Mouse (Mus musculus) thymus, postnatal 14 days (tissue): ENCODE data around the gene Depdc1b.

Experiments
- DNase-seq: peaks from one replicate; pipeline ENCODE4 v3.0.0; 2021

Depdc1b gene

DNA sequence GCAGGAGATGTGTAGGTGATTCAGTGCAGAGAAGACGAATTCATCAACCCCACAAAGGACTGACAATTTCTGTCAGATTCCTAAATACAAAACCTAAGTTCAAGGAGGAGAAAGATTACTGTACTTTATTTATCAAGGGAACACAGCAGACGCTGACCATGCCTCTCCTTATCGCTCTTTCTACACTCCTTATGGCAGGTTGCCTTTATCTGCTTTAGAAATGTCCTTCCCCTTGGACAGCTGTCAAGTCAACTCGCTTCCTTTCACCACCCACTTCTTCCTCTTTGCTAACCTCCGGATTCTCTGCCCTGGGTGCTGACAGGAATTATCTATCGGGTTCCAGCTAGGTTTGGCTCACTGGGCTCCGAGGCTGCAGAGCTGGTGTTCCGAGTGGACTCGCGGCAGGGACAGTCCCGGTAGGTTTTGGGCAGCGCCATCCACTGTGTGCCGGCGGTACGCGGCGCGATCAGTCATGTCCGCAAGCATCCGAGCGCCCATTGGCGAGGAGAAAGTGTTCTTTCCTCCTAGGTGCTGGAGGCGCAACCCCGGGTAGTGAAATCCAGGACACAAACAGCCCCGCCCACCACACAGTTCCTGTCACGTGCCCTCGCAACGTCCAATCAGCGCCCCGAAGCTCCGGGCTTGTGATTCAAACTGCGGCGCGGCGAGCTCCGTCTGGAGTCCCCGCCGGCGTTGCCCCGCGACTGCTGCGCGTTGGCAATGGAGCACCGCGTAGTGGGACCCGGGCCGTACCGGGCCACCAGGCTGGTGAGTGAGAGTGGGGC is at the start of gene Depdc1b:
Gene Depdc1b (plus strand): TSS at position 631 of the 785 bp plus-strand sequence.
- peak; percentile 97 for DNase-seq

DNA sequence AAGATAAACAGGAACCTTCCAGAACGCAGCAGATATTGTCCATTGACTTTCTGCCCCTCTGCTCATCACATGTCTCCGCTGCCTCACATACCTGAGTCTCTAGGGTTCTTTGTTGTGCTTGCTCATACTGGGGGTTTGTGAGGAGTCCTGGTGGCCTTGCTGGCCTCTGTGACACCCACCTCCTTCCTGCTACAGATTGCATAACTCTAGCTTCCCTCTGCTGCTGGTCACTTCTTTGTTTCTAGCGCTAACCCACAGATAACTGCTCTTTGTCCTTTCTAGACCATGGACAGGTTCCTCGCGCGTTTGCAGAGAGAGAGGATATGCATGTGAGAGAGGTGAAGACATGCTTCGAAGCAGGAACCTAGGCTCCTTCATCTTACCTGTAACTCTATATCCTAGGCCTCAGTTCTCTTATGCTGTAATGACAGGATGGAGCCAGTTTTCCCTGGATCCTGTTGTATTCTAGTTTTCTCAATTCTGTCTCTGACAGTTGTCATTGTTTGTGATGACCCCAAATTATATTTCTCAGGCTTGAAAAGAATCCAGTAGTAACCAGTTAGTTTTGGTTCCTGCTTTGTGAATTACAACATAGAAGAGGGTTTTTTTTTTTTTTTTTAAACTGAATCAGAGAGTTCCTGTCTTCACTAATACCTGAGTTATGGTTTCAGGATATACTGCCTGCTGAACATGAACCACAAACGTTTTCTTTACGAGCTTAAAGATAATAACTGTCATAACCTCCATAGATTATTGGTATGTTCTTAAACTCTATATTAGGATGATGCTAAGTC is 48.1 kb upstream of the Depdc1b start:
- DNase-seq, result no peak

DNA sequence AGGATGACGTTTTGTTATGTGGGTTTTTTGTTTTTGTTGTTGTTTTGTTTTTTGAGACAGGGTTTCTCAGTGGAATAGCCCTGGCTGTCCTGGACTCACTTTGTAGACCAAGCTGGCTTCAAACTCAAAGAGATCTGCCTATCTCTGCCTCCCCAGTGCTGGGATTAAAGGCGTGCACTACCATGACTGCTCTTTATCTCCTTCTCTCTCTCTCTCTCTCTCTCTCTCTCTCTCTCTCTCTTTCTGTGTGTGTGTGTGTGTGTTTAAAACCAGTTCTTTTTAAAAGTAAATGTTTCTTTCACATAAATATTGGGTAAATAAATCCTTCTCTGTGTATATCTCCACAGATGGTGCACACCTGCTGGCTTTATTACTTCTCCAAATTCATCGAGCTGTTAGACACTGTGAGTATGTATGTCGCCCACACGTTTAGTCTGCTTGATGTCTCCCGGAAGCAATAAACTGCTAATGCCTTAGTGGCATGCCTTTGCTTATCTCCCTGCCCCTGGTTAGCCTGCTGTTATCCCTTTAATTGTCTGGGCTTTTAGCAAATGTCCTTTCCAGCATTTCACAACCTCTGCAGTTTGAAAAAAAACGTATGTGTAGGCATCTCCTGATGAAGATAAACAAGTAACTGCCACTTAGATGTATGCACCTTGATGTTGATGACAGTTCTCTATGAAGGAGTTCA is 44.5 kb upstream of the Depdc1b start:
- no peak for DNase-seq

DNA sequence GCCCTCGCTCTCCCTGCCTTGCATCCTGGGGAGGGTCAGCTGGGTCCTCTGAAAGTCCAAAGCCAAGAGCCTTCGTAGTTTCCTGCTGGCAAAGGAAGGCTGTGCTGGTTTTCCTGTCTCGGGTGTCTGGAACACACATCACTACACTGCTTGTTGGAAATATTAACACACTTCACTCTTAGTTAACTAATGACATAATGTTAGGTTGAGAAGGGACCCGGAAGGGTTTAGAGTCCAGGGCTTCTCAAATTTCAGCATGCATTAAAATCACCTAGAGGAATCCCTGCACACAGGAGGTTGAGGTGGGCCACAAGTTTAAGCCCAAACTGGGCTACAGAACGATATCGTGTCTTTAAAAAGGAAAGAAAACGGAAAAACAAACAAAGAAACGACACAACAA is 43.8 kb upstream of the Depdc1b start:
- DNase-seq, result no peak

DNA sequence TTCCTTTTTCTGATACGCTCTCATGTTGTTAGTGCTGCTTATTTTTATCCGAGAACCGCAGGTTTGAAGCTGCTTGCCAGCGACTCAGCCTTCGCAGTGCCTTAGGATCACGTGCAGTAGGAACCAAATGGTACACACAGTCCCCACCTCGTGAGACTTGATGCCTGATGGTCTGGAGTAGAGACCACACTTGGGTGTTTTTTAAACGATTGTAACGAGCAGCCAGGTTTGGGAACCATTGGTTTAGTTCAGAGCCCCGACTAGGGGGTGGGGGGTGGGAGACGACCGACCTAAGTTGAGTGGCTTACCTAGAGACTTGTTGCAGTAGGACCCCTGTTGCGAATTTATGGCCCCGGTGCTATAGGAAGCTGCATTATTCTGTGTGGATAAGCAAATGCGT is 43.1 kb upstream of the Depdc1b start:
- DNase-seq, result no peak

DNA sequence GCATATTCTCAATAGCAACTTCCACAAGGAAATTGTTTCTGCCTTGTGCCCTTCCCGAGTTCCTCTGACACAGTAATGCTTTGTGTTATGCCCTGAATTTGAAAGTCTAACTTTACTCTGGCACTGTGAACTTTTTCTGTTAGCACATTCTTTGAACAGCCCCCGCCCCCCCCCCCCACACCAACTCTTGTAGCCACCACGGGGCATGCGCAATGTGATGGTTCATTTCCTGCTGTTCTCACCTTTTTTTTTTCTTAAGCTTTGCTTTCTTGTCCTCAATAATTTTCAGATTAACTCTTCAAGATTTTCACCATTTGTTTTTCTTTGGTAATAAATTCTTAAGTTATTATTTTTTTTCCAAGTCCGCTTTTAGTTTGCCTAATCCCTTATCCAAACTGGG is 42.7 kb upstream of the Depdc1b start:
- DNase-seq, result no peak

DNA sequence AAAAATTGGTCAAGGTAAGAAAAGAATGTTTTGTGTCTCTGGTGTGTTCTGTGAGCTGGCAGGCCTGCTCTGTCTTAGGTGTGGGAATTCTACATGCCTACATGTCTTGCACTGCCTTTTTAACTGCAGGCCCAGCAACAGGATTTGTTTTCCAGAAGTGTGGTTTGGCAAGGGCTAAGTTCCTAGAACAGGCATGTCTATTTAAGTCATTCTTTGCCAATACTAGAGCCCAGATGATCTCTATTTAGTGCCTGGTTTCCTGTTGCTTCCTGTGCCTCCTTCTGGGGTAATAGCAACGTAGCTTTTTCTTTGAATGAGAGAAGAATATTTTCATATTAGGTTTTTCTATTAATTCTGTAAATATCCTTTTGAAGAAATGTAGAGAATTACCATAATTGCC is 39.6 kb upstream of the Depdc1b start:
- no peak for DNase-seq

DNA sequence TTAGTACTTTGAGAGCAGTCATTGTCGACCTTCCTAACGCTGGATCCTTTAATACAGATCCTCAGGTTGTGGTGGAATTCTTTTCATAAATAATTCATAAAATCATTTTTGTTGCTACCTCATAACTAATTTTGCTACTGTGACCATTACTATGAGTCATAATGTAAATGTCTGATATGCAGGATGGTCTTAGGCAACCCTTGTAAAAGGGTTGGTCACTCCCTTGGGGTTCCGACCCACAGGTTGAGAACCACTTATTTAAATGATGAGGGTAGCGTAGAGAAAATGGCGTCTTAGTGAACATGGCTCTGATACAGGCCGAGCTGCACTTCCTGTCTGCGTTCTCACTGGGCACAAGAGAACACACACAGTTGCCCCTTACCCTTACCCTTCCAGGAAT is 38.8 kb upstream of the Depdc1b start:
- DNase-seq, result no peak

DNA sequence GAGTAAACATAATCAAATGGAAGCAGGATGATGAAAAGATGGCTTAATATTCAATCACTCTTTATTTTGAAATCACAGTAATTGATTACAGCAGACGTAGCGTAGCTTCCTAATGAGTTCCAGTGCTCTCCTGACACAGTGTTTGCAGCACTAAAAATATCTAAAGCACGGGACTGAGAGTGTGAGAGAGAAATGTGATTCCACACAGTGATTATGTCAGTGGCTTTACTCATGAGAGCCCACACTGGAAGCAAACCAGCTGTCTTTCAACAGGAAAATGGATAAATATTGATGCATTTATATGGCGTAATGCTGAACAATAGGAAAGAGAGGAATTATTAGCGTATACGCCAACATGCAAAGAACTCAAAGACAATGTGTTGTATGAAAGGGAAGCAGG is 37.5 kb upstream of the Depdc1b start:
- DNase-seq, result no peak

DNA sequence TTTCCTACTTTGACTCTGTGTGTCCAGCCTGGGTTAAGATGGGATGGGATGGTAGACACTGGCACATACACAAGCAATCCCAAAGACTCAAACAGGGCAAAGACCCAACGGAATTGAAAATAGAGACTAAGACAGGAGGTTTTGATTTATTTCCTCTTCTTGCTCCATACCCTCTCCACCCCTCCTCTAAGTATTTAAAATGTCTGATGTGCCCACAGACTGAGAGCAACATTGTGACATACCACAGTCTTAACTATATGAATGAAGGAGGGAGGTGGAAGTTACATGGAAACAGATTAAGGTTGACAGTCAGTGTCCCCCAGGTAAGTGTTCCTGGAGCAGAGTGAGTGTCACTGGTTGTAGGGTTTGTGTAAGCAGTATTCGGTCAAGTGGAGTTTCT is 31.8 kb upstream of the Depdc1b start:
- DNase-seq, result no peak

DNA sequence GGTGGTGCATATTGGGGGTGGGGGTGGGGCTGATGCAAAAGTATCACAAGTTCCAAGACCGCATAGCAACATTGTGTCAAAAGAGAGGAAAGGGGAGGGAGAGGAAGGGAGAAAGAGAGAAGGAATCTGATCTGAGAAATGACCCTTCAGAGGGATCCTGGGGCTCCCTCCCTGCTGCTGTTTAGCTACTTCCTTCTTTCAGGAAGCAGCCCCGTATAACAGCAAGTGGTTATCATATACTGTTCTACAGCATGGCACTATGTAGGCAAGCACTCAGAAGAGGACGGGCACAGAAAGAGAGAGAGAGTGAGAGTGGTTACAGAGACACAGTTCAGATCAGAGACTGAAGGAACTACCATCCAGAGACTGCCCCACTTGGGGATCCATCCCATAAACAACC is 28.2 kb upstream of the Depdc1b start:
- no peak for DNase-seq

DNA sequence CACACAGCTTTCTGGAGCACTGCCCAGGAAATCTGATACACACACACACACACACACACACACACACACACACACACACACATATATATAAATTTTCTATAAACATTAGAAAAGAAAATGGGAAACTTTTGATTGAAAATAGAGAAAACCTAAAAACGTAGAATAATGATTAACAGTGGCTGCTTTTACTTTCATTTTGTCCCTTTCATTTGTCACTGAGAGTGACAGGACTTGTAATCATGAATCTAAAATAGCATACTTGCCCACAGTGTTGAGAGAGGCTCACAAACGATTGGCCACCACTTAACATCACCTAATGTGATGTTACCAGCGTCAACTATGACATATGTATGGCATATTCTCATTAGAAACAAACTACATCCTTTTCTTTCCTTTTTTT is 26.7 kb upstream of the Depdc1b start:
- no peak for DNase-seq

DNA sequence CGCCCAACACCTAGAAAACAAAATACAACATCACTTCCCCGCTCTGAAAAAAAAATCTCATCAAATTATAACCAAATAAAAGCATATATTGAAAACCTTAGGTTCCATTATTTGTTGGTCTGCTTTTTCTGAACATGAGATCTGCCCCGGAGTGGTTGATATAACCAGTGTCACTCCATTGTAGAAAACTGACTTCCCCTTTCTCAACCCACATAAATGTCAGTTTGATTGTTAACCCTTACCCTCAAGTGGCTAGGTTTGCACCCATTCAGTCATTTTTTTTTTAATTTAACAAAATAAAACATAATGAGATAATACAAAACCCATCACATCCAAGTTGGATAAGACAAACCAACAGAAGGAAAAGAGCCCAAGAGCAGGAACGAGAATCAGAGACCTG is 25.8 kb upstream of the Depdc1b start:
- no peak for DNase-seq

DNA sequence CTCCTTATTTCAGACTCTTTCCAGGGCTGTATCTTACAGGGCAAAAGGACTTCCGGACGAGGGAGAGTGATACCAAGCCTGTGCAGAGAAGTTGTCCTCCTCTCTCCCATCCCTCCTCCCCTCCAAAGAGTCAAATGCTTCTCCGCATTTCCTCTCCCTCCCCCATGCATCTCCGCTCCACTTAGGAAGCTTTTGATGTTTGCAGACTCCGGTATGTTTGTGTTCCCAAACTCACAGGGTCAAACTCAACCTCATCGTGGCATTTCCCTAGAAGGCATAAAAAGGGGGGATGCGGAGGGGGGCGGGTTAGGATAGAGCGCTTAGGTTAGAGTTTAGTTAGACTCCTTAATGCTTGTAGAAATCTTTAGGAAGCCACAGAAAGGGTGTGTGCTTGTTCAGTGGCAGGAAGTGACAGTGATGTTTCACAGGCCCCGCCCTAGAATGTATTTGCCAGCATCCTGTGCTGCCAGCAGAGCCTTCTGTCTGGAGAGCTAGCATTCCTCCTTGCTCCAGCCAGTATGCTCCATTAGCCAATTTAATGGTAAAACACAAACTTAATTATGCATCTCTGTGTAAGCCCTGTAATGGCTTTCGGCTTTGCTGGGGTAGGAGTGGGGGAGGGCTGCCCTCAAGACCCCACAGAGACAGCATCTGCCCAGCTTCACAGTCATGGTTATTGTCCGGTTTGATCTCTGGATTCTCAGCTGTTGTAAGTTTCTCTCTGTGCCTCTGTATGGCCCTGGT is 18.6 kb upstream of the Depdc1b start:
- DNase-seq, result peak; percentile 72

DNA sequence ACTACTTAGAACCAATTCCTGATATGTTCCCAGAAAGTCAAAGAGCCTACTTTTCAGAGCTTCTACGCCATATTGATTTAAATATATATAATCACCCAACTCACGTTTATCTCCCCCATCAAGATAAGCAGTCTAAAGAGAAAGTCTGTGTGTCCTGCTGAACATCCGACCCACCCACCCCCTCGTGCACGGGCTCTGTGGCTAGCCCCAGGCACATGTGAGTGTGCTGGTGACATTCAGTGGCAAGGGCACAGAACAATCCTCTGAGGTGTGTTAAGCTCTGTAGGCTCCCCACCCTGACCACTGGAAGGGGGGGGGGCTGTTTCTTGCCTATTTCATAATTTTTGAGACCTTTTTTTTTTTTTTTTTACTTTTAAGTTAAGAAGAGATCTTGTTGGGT is 17.9 kb upstream of the Depdc1b start:
- DNase-seq, result peak; percentile 18

DNA sequence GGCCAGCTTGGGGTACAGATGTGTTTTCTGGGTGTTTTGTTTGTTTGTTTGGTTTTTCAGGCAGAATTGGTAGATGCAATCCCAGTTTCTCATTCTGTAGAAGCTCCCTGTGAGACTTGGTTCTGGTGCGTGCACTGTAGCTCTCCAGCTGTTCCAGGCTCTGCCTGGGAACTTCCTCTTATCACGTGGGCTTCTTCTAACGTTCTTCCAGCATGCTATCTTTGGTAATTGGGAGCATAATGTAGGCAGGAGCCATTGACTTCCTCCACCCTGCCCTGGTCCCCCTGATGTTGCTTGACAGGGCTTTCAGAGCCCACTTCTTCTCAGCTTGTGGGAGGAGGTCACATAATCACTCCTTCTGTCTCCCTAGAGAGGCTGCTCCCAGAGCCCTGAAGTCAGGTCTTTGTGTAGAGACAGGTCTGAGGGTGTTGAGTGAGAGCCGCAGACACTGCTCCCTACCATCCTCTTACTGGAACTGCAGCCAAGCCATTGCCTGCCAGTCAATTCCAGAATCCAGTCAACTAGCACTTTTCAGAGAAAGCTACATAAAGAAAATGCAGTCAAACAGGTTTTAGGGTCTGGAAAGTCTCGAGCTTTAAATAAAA is 15.7 kb upstream of the Depdc1b start:
- DNase-seq, result no peak

DNA sequence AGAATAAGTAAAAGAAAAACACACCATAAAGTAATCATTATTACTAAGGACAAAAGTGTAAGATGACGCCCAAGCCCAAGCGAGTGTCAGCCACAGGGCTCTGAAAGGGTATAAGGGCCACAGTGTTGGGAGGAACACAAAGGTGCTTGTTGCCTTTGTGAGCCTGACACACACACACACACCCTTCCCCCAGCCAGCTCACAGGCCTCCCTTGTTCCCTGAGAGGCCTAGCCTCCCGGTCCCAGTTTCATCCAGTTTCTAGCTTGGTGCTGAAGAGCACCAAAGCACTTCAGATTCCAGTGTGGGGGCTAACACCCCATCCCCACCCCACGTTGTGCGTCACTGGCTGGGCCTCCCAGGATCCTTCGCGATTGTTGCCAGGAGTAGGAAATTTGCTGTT is 14.7 kb upstream of the Depdc1b start:
- DNase-seq, result no peak

DNA sequence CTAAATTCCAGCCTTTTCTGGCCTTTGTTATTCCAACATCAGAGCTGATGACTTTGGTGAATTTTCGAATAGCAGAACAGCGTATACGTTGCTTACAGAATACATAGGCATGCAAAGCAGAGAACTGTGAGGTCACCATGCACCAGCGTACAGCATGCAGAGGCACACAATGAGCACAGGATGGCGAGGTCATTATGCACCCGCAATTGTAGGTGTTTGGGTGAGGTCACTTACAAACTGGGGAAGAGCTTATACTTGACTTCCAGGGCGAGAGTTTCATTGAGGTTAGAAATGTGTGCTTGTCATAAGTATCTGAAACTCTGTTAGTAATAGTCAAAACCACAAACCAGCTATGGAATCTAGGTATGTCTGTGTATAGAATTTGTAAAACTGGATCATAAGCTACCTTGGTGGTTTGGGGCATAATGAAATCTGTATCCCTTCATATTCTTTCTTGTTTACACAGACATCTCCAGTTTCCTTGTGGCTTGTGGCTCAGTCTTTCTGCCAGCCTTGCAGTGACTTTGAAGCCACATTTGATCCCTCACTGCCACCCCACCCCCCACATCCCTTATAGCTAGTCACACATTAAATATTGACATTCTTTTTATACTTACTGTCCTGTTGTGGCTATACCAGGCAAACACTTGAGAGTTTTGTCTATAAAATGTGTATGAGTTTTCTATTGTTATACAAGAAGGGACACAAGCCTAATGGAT is 13.0 kb upstream of the Depdc1b start:
- DNase-seq, result peak; percentile 21

DNA sequence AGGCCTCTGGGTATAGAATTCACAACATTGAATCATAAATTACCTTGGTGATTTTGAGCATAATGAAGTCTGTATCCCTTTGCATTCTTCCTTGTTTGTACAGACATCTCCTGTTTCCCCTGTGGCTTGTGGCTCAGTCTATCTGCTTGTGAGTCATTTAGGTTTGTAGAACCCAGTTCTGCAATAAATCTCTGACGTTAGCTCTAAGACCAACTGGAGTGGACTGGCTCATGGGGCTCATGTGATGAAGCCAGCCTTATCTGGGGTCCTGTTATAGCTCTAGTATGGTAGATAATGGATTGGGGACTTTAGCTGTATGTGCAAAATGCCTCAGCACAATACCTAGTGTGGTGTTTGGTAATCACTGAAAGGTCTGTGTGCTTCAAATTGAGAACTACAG is 12.3 kb upstream of the Depdc1b start:
- DNase-seq, result no peak

DNA sequence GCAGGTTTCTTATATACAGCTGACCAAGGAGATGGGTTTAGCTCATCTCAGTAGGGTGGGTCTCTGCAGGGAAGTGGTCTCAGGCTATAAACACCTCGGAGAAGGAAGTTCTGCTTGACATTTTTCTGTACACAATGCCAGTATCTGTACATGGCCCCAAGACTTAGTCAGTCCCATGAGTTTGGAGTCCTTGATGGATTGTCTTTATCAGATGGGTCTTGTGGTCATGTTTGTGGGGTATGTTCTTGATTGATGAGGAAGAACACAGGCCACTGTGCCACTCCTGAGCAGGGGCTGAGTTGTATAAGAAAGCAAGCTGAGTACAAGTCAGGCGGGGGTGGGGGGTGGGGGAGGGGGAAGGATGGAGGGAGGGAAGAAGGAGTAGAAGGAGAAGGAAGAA is 11.5 kb upstream of the Depdc1b start:
- no peak for DNase-seq

DNA sequence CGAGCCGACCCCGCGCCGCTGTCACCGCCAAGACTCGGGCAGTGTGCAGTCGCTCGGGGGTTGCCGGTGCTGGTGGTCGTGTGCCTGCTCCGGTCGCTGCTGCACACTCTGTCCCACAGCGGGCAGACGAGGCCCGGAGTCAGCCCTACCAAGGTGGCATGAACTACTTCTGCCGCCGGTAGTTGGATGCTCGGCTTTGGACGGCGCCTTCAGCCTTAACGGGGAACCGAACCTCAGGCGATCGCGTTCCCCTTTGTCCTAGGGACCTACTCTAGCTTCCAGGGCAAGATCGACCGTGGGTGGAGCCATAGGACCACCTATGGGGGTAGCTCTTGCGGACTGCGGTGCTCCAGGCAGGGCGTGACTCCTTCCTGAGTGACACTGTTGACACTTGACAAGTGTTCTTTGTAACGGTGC is 363 bp downstream of the Depdc1b start:
- DNase-seq, result peak; percentile 52

DNA sequence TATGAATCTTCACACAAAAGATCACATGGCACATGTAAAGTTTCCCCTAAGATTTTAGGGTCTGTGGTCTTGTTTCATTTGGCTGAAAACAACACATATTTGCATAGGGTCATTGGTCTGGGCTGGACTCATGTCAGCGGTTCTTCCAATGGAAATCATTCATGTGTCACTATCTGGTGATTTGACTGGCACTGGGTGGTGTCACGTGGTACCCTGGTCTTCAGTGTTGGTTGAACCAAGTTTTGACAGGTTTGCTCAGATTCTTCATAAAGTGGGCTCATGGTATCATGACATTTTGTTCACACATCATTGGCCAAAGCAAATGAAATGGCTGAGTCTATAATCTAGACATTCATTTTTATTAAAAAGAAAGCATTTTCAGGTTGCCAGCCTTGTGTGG is 1.3 kb downstream of the Depdc1b start:
- no peak for DNase-seq
